Mouse (Mus musculus): ENCODE results near the gene Lrp8. TPM values are rescaled to one million over a fixed set of nuclear protein-coding genes. Genes with fewer than 3 reads are reported as not detected.
A peak's percentile ranks its signal among the peaks of the same experiment; 100 is the strongest.

The Lrp8 gene
- polyA plus RNA-seq, 1 experiment from 2014 or later, result 27.6 TPM

- Histone ChIP-seq H3K9me3 (ENCODE audit: control insufficient read depth, low read length) (no peaks in the 10 kb centered on the region), H3K4me1 (ENCODE audit: control insufficient read depth, insufficient read depth, low read length) (peaks cover 81% of the 10 kb centered on the region), H3K4me3 (ENCODE audit: low read depth, low read length) (no peak overlapping the region), H3K9ac (ENCODE audit: low read length) (no peak overlapping the region), H3K27me3 (ENCODE audit: control insufficient read depth, insufficient read depth, low read length) (no peaks in the 10 kb centered on the region), H3K36me3 (ENCODE audit: control insufficient read depth, insufficient read depth, low read length) (no peaks in the 10 kb centered on the region), H3K4me2 (ENCODE audit: low read depth) (no peak overlapping the region), H3K27ac (ENCODE audit: low read depth, low read length) (peak overlapping the region; percentile 78)
- ATAC-seq (ENCODE audit: insufficient read depth, low FRiP score, low TSS enrichment) (peak; percentile 25), DNase-seq (ENCODE audit: low spot score) (no peak)
- 50% methylated on average over 10 of the region's 10 CpGs for WGBS
Measured at GRCm38 (mm10) chr4:107830189-107830588, 28.1 kb downstream of the Lrp8 start.

GRCm38 (mm10) chr4:107830821-107831221 lies 28.8 kb downstream of the Lrp8 start:
- Histone ChIP-seq H3K4me3 (ENCODE audit: low read depth, low read length) (no peak overlapping the region), H3K36me3 (ENCODE audit: control insufficient read depth, insufficient read depth, low read length) (no peaks in the 10 kb centered on the region), H3K9me3 (ENCODE audit: control insufficient read depth, low read length) (no peaks in the 10 kb centered on the region), H3K27me3 (ENCODE audit: control insufficient read depth, insufficient read depth, low read length) (no peaks in the 10 kb centered on the region), H3K27ac (ENCODE audit: low read depth, low read length) (peak overlapping the region; percentile 78), H3K9ac (ENCODE audit: low read length) (peak overlapping the region; percentile 24), H3K4me2 (ENCODE audit: low read depth) (no peak overlapping the region), H3K4me1 (ENCODE audit: control insufficient read depth, insufficient read depth, low read length) (peaks cover 83% of the 10 kb centered on the region)
- ATAC-seq (ENCODE audit: insufficient read depth, low FRiP score, low TSS enrichment) (peak; percentile 72), DNase-seq (ENCODE audit: low spot score) (peak; percentile 78)
- WGBS, result 35% methylated on average over 7 of the region's 7 CpGs

GRCm38 (mm10) chr4:107831678-107832077 lies 29.6 kb downstream of the Lrp8 start:
- H3K4me1 ChIP-seq (ENCODE audit: control insufficient read depth, insufficient read depth, low read length), result peaks cover 86% of the 10 kb centered on the region

GRCm38 (mm10) chr4:107833525-107833924 lies 31.5 kb downstream of the Lrp8 start:
- Histone ChIP-seq H3K4me1 (ENCODE audit: control insufficient read depth, insufficient read depth, low read length) (peaks cover 80% of the 10 kb centered on the region), H3K36me3 (ENCODE audit: control insufficient read depth, insufficient read depth, low read length) (no peaks in the 10 kb centered on the region), H3K9me3 (ENCODE audit: control insufficient read depth, low read length) (no peaks in the 10 kb centered on the region), H3K4me2 (ENCODE audit: low read depth) (no peak overlapping the region), H3K9ac (ENCODE audit: low read length) (no peak overlapping the region), H3K4me3 (ENCODE audit: low read depth, low read length) (no peak overlapping the region), H3K27ac (ENCODE audit: low read depth, low read length) (no peak overlapping the region), H3K27me3 (ENCODE audit: control insufficient read depth, insufficient read depth, low read length) (no peaks in the 10 kb centered on the region)
- ATAC-seq (ENCODE audit: insufficient read depth, low FRiP score, low TSS enrichment) (no peak), DNase-seq (ENCODE audit: low spot score) (no peak)
- 76% methylated on average over 5 of the region's 5 CpGs for WGBS

More at GRCm38 (mm10) chr4:107831678-107832077, 29.6 kb downstream of the Lrp8 start:
- DNase-seq (ENCODE audit: low spot score) (no peak), ATAC-seq (ENCODE audit: insufficient read depth, low FRiP score, low TSS enrichment) (no peak)
- H3K36me3 ChIP-seq (ENCODE audit: control insufficient read depth, insufficient read depth, low read length), result no peaks in the 10 kb centered on the region
- H3K27me3 ChIP-seq (ENCODE audit: control insufficient read depth, insufficient read depth, low read length), result no peaks in the 10 kb centered on the region
- H3K4me2 ChIP-seq (ENCODE audit: low read depth), result no peak overlapping the region
- no peak overlapping the region for H3K4me3 ChIP-seq (ENCODE audit: low read depth, low read length)
- WGBS, result 90% methylated on average over 6 of the region's 6 CpGs
- no peaks in the 10 kb centered on the region for H3K9me3 ChIP-seq (ENCODE audit: control insufficient read depth, low read length)
- peak overlapping the region; percentile 78 for H3K27ac ChIP-seq (ENCODE audit: low read depth, low read length)
- H3K9ac ChIP-seq (ENCODE audit: low read length), result peak overlapping the region; percentile 24; the same call in 1 of the 2 replicates

GRCm38 (mm10) chr4:107834643-107835314 lies 32.7 kb downstream of the Lrp8 start:
- no peaks in the 10 kb centered on the region for H3K36me3 ChIP-seq (ENCODE audit: control insufficient read depth, insufficient read depth, low read length)
- peak overlapping the region; percentile 9; the same call in 1 of the 2 replicates for H3K4me2 ChIP-seq (ENCODE audit: low read depth)
- H3K27me3 ChIP-seq (ENCODE audit: control insufficient read depth, insufficient read depth, low read length), result no peaks in the 10 kb centered on the region
- H3K4me3 ChIP-seq (ENCODE audit: low read depth, low read length), result no peak overlapping the region
- DNase-seq (ENCODE audit: low spot score), result peak; percentile 50
- 40% methylated on average over 22 of the region's 22 CpGs for WGBS
- H3K27ac ChIP-seq (ENCODE audit: low read depth, low read length), result peak overlapping the region; percentile 83
- peak; percentile 5; the same call in 1 of the 2 replicates for ATAC-seq (ENCODE audit: insufficient read depth, low FRiP score, low TSS enrichment)
- H3K4me1 ChIP-seq (ENCODE audit: control insufficient read depth, insufficient read depth, low read length), result peaks cover 72% of the 10 kb centered on the region
- H3K9me3 ChIP-seq (ENCODE audit: control insufficient read depth, low read length), result no peaks in the 10 kb centered on the region
- H3K9ac ChIP-seq (ENCODE audit: low read length), result peak overlapping the region; percentile 50

GRCm38 (mm10) chr4:107835508-107835909 lies 33.4 kb downstream of the Lrp8 start:
- peak; percentile 56 for DNase-seq (ENCODE audit: low spot score)
- peaks cover 64% of the 10 kb centered on the region for H3K4me1 ChIP-seq (ENCODE audit: control insufficient read depth, insufficient read depth, low read length)
- 15% methylated on average over 4 of the region's 5 CpGs for WGBS
- peak overlapping the region; percentile 50 for H3K9ac ChIP-seq (ENCODE audit: low read length)
- H3K36me3 ChIP-seq (ENCODE audit: control insufficient read depth, insufficient read depth, low read length), result no peaks in the 10 kb centered on the region
- H3K27ac ChIP-seq (ENCODE audit: low read depth, low read length), result peak overlapping the region; percentile 83
- peak; percentile 31 for ATAC-seq (ENCODE audit: insufficient read depth, low FRiP score, low TSS enrichment)
- H3K4me2 ChIP-seq (ENCODE audit: low read depth), result peak overlapping the region; percentile 9; the same call in 1 of the 2 replicates
- H3K4me3 ChIP-seq (ENCODE audit: low read depth, low read length), result no peak overlapping the region
- no peaks in the 10 kb centered on the region for H3K9me3 ChIP-seq (ENCODE audit: control insufficient read depth, low read length)
- H3K27me3 ChIP-seq (ENCODE audit: control insufficient read depth, insufficient read depth, low read length), result no peaks in the 10 kb centered on the region

GRCm38 (mm10) chr4:107836758-107837157 lies 34.7 kb downstream of the Lrp8 start:
- Histone ChIP-seq H3K4me2 (ENCODE audit: low read depth) (no peak overlapping the region), H3K4me1 (ENCODE audit: control insufficient read depth, insufficient read depth, low read length) (peaks cover 52% of the 10 kb centered on the region), H3K27me3 (ENCODE audit: control insufficient read depth, insufficient read depth, low read length) (no peaks in the 10 kb centered on the region), H3K27ac (ENCODE audit: low read depth, low read length) (peak overlapping the region; percentile 83), H3K9ac (ENCODE audit: low read length) (no peak overlapping the region), H3K36me3 (ENCODE audit: control insufficient read depth, insufficient read depth, low read length) (no peaks in the 10 kb centered on the region), H3K4me3 (ENCODE audit: low read depth, low read length) (no peak overlapping the region), H3K9me3 (ENCODE audit: control insufficient read depth, low read length) (no peaks in the 10 kb centered on the region)
- ATAC-seq (ENCODE audit: insufficient read depth, low FRiP score, low TSS enrichment) (peak; percentile 64), DNase-seq (ENCODE audit: low spot score) (peak; percentile 75)
- 60% methylated on average over 5 of the region's 5 CpGs for WGBS

GRCm38 (mm10) chr4:107837910-107838309 lies 35.8 kb downstream of the Lrp8 start:
- H3K4me3 ChIP-seq (ENCODE audit: low read depth, low read length), result no peak overlapping the region
- H3K27ac ChIP-seq (ENCODE audit: low read depth, low read length), result no peak overlapping the region
- H3K9ac ChIP-seq (ENCODE audit: low read length), result no peak overlapping the region
- no peak for DNase-seq (ENCODE audit: low spot score)
- no peaks in the 10 kb centered on the region for H3K9me3 ChIP-seq (ENCODE audit: control insufficient read depth, low read length)
- H3K4me1 ChIP-seq (ENCODE audit: control insufficient read depth, insufficient read depth, low read length), result peaks cover 48% of the 10 kb centered on the region
- no peak overlapping the region for H3K4me2 ChIP-seq (ENCODE audit: low read depth)
- no peaks in the 10 kb centered on the region for H3K36me3 ChIP-seq (ENCODE audit: control insufficient read depth, insufficient read depth, low read length)
- no peaks in the 10 kb centered on the region for H3K27me3 ChIP-seq (ENCODE audit: control insufficient read depth, insufficient read depth, low read length)
- 78% methylated on average over 3 of the region's 3 CpGs for WGBS
- ATAC-seq (ENCODE audit: insufficient read depth, low FRiP score, low TSS enrichment), result no peak

GRCm38 (mm10) chr4:107843687-107844086 lies 41.6 kb downstream of the Lrp8 start:
- Histone ChIP-seq H3K27me3 (ENCODE audit: control insufficient read depth, insufficient read depth, low read length) (peaks cover 4% of the 10 kb centered on the region), H3K4me2 (ENCODE audit: low read depth) (no peak overlapping the region), H3K9me3 (ENCODE audit: control insufficient read depth, low read length) (no peaks in the 10 kb centered on the region), H3K27ac (ENCODE audit: low read depth, low read length) (no peak overlapping the region), H3K36me3 (ENCODE audit: control insufficient read depth, insufficient read depth, low read length) (no peaks in the 10 kb centered on the region; the same call in 1 of the 2 replicates), H3K9ac (ENCODE audit: low read length) (no peak overlapping the region), H3K4me3 (ENCODE audit: low read depth, low read length) (no peak overlapping the region), H3K4me1 (ENCODE audit: control insufficient read depth, insufficient read depth, low read length) (peaks cover 6% of the 10 kb centered on the region)
- ATAC-seq (ENCODE audit: insufficient read depth, low FRiP score, low TSS enrichment) (no peak), DNase-seq (ENCODE audit: low spot score) (peak; percentile 13)
- WGBS, result 69% methylated on average over 8 of the region's 8 CpGs

Data from neural tube, embryonic 11.5 days (tissue).